Comparison of ENCODE assay signal across 23 mouse cellular contexts in genomic region chr14:87020240-87020639, GRCm38 (mm10).
DNase-seq lines count a peak whose midpoint lies in the region; ATAC-seq and TF ChIP-seq lines count a peak whose summit lies in the region.
"Had no signal": no experiment of that assay in that cellular context is flagged by ENCODE, and none has a peak within 500 bp of the region (broad histone marks: within the 10 kb centered on the region; RNA-seq: fewer than 3 reads in every experiment).

No protein-coding gene starts in this region.

- no peaks in the 10 kb centered on the region for H3K9me3 ChIP-seq in liver, embryonic 11.5 days (ENCODE audit: control insufficient read depth, low read length)
- no peaks in the 10 kb centered on the region for H3K9me3 ChIP-seq in liver, embryonic 12.5 days (replicated peaks)
- H3K9me3 ChIP-seq in liver, embryonic 16.5 days (replicated peaks; ENCODE audit: control insufficient read depth, low read length) = no peaks in the 10 kb centered on the region
- H3K9me3 ChIP-seq: embryonic facial prominence, embryonic 13.5 days; embryonic facial prominence, embryonic 15.5 days; forebrain, embryonic 10.5 days; forebrain, embryonic 12.5 days; G1E had no signal

- no peak overlapping the region for H3K27ac ChIP-seq in liver, adult 2 months (replicated peaks; ENCODE audit: insufficient read depth, low read depth, low read length)
- H3K27ac ChIP-seq in liver, embryonic 11.5 days (ENCODE audit: low read depth, low read length) = no peak overlapping the region
- no peak overlapping the region for H3K27ac ChIP-seq in liver, embryonic 12.5 days
- H3K27ac ChIP-seq in liver, embryonic 16.5 days (ENCODE audit: low read length) = no peak overlapping the region
- H3K27ac ChIP-seq: embryonic facial prominence, embryonic 13.5 days; embryonic facial prominence, embryonic 15.5 days; forebrain, embryonic 10.5 days; forebrain, embryonic 12.5 days had no signal

- H3K27me3 ChIP-seq in liver, adult 2 months (ENCODE audit: control insufficient read depth, insufficient read depth, low read length) = no peaks in the 10 kb centered on the region
- no peaks in the 10 kb centered on the region for H3K27me3 ChIP-seq in liver, embryonic 11.5 days (replicated peaks; ENCODE audit: control insufficient read depth, insufficient read depth, low read length)
- H3K27me3 ChIP-seq in liver, embryonic 12.5 days (replicated peaks) = no peaks in the 10 kb centered on the region
- no peaks in the 10 kb centered on the region for H3K27me3 ChIP-seq in liver, embryonic 16.5 days (ENCODE audit: control insufficient read depth, insufficient read depth, low read depth, low read length)
- H3K27me3 ChIP-seq: CH12.LX; embryonic facial prominence, embryonic 13.5 days; embryonic facial prominence, embryonic 15.5 days; forebrain, embryonic 12.5 days; Patski had no signal

- no peak for ATAC-seq in liver, embryonic 11.5 days (replicated peaks; ENCODE audit: low FRiP score)
- ATAC-seq in liver, embryonic 12.5 days = peak; percentile 52; the same call in 1 of the 2 replicates
- ATAC-seq in liver, embryonic 16.5 days (ENCODE audit: low read depth) = 0 out of 2 replicates have a peak, but pooled peaks have one; percentile 56
- ATAC-seq: activated CD4-positive, CD25-positive, alpha-beta regulatory T cell, adult 4 months; CD4-positive, CD25-positive, alpha-beta regulatory T cell, adult 4 months; forebrain, embryonic 14.5 days; forebrain, embryonic 16.5 days; Patski had no signal

- DNase-seq in cerebellum, postnatal 10 days = peak; percentile 3 to 9
- DNase-seq in cerebellum, adult 11-12 months = no peak
- peak; percentile 17 for DNase-seq in liver, adult 2 months (ENCODE audit: extremely low read depth, low read depth, low spot score)
- no peak for DNase-seq in liver, embryonic 11.5 days (ENCODE audit: low spot score)
- no peak for DNase-seq in adipocyte (ENCODE audit: low spot score)
- DNase-seq in right cerebral cortex, adult 18-20 months = no peak
- DNase-seq: adrenal gland, adult 2 months; B cell, adult 2 months; embryo, embryonic 11 days had no signal

- TF ChIP-seq CTCF in liver, adult 2 months (IDR thresholded peaks at IDR 0.05; ENCODE audit: low read depth, low read length) = no peak

- no peaks in the 10 kb centered on the region for H3K79me2 ChIP-seq in liver, adult 2 months (ENCODE audit: control insufficient read depth, insufficient read depth, low read length)

- no peaks in the 10 kb centered on the region for H3K36me3 ChIP-seq in liver, adult 2 months (ENCODE audit: control insufficient read depth, insufficient read depth, low read length)
- no peaks in the 10 kb centered on the region for H3K36me3 ChIP-seq in liver, embryonic 11.5 days (ENCODE audit: control insufficient read depth, insufficient read depth, low read length)
- H3K36me3 ChIP-seq in liver, embryonic 12.5 days = peaks cover 6% of the 10 kb centered on the region; the same call in 1 of the 2 replicates
- no peaks in the 10 kb centered on the region for H3K36me3 ChIP-seq in liver, embryonic 16.5 days (ENCODE audit: control insufficient read depth, insufficient read depth)
- H3K36me3 ChIP-seq: embryonic facial prominence, embryonic 13.5 days; embryonic facial prominence, embryonic 15.5 days; forebrain, embryonic 10.5 days; forebrain, embryonic 12.5 days had no signal

- 42% methylated on average over 10 of the region's 10 CpGs for WGBS in liver, adult 2 months
- WGBS in liver, embryonic 11.5 days = 88% methylated on average over 10 of the region's 10 CpGs
- 86% methylated on average over 10 of the region's 10 CpGs for WGBS in liver, embryonic 12.5 days (ENCODE audit: insufficient replicate concordance)
- 79% methylated on average over 10 of the region's 10 CpGs for WGBS in liver, embryonic 16.5 days (ENCODE audit: insufficient replicate concordance)

- H3K4me1 ChIP-seq in liver, adult 2 months (ENCODE audit: control insufficient read depth, insufficient read depth, low read length) = peaks cover 2% of the 10 kb centered on the region
- no peaks in the 10 kb centered on the region for H3K4me1 ChIP-seq in liver, embryonic 11.5 days (replicated peaks; ENCODE audit: control insufficient read depth, insufficient read depth, low read length)
- H3K4me1 ChIP-seq in liver, embryonic 12.5 days = peaks cover 9% of the 10 kb centered on the region; the same call in 1 of the 2 replicates
- H3K4me1 ChIP-seq in liver, embryonic 16.5 days (ENCODE audit: control insufficient read depth, low read depth, low read length) = no peaks in the 10 kb centered on the region; the same call in 1 of the 2 replicates
- H3K4me1 ChIP-seq: embryonic facial prominence, embryonic 13.5 days; embryonic facial prominence, embryonic 15.5 days; forebrain, embryonic 10.5 days; forebrain, embryonic 12.5 days had no signal

- no peak for TF ChIP-seq POLR2A in liver, adult 2 months (IDR thresholded peaks at IDR 0.05; ENCODE audit: extremely low read depth, insufficient read depth, low read length)

- H3K9ac ChIP-seq in liver, adult 2 months (ENCODE audit: low read depth, low read length) = no peak overlapping the region
- no peak overlapping the region for H3K9ac ChIP-seq in liver, embryonic 11.5 days (ENCODE audit: low read depth, low read length)
- no peak overlapping the region for H3K9ac ChIP-seq in liver, embryonic 12.5 days
- H3K9ac ChIP-seq in liver, embryonic 16.5 days (ENCODE audit: low read depth, low read length) = no peak overlapping the region
- H3K9ac ChIP-seq: embryonic facial prominence, embryonic 13.5 days; embryonic facial prominence, embryonic 15.5 days; forebrain, embryonic 12.5 days had no signal

- no peak overlapping the region for H3K4me3 ChIP-seq in liver, adult 2 months (ENCODE audit: insufficient read depth, low read depth, low read length)
- no peak overlapping the region for H3K4me3 ChIP-seq in liver, embryonic 11.5 days (ENCODE audit: low read depth, low read length)
- no peak overlapping the region for H3K4me3 ChIP-seq in liver, embryonic 12.5 days
- no peak overlapping the region for H3K4me3 ChIP-seq in liver, embryonic 16.5 days (ENCODE audit: low read depth, low read length)
- H3K4me3 ChIP-seq: embryonic facial prominence, embryonic 13.5 days; embryonic facial prominence, embryonic 15.5 days; erythroblast, embryonic 14.5 days; forebrain, embryonic 10.5 days; forebrain, embryonic 12.5 days had no signal

- H3K4me2 ChIP-seq in liver, embryonic 11.5 days = no peak overlapping the region
- no peak overlapping the region for H3K4me2 ChIP-seq in liver, embryonic 12.5 days
- H3K4me2 ChIP-seq in liver, embryonic 16.5 days (ENCODE audit: low read depth, low read length) = no peak overlapping the region
- H3K4me2 ChIP-seq: embryonic facial prominence, embryonic 13.5 days; embryonic facial prominence, embryonic 15.5 days; forebrain, embryonic 12.5 days had no signal

Comparison
In these comparisons a context has a peak if more than half of its experiments do, and no peak if none do; other contexts are left out.
1. DNase-seq: peak in cerebellum, postnatal 10 days (2 of 2) and liver, adult 2 months (single experiment); none in cerebellum, adult 11-12 months (single experiment), liver, embryonic 11.5 days (single experiment), adipocyte (single experiment) and right cerebral cortex, adult 18-20 months (single experiment).